Mouse (Mus musculus): ENCODE results near the gene Gm11096.

DNA sequence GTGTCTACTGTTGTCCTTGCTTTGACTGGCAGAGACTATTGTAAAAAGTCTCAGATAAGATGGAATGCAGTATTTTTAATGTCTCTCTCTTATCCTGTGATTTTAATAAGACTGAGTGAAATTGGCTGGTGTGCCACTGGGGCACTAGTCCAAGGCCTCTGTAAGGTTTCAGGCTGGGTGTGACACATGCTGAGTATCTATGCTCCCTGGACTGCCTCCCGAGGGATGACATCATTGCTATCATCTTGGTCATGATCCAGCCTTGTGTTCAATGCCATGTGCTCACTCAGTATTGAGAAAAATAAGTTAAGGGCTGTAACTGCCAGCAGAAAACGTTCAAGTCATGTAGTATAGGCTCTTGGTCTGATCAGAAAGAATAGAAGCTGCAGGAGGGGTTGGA, 38.9 kb upstream of the Gm11096 start:
- TF ChIP-seq CTCF (IDR thresholded peaks at IDR 0.05; ENCODE audit: low read depth, low read length) (no peak), POLR2A (IDR thresholded peaks at IDR 0.05; ENCODE audit: insufficient read depth, low read length) (no peak), EP300 (IDR thresholded peaks at IDR 0.05; ENCODE audit: insufficient read depth, low read depth, low read length) (no peak)

Data from ES-Bruce4 (cell line).